Mouse (Mus musculus) ZHBTc4 (cell line): ENCODE measurements at regions not wholly inside any gene's neighbourhood (a gene's known extent, or its start where the extent isn't known, plus 50 kb on each side); places are given as distances from the start of the nearest gene placed in this dataset.

ENCODE experiments used
- DNase-seq: peaks from one replicate; pipeline ENCODE4 v3.0.0-alpha.2; 2011; ENCODE audit warnings: low read depth, low spot score

GRCm38 (mm10) chr16:47754671-47755070 is 528.9 kb upstream of the Dppa4 start:
- no peak for DNase-seq

GRCm38 (mm10) chr16:47758296-47758695 is 525.2 kb upstream of the Dppa4 start:
- no peak for DNase-seq

- peak; percentile 58 for DNase-seq
Measured at GRCm38 (mm10) chr16:47765742-47766141, 517.8 kb upstream of the Dppa4 start.

- no peak for DNase-seq
Measured at GRCm38 (mm10) chr16:47788515-47788914, 495.0 kb upstream of the Dppa4 start.

GRCm38 (mm10) chr16:47790666-47791065 is 492.9 kb upstream of the Dppa4 start:
- DNase-seq = no peak

- DNase-seq = no peak
Measured at GRCm38 (mm10) chr16:47791456-47791855, 492.1 kb upstream of the Dppa4 start.

GRCm38 (mm10) chr16:47798838-47799237 is 484.7 kb upstream of the Dppa4 start:
- DNase-seq = no peak

- DNase-seq = no peak
Measured at GRCm38 (mm10) chr16:47843169-47843568, 440.4 kb upstream of the Dppa4 start.

GRCm38 (mm10) chr16:47851631-47852030 is 431.9 kb upstream of the Dppa4 start:
- DNase-seq = no peak

- DNase-seq = no peak
Measured at GRCm38 (mm10) chr16:47859840-47860239, 423.7 kb upstream of the Dppa4 start.

- no peak for DNase-seq
Measured at GRCm38 (mm10) chr16:47875258-47875657, 408.3 kb upstream of the Dppa4 start.

GRCm38 (mm10) chr16:47883476-47883875 is 400.1 kb upstream of the Dppa4 start:
- no peak for DNase-seq

- no peak for DNase-seq
Measured at GRCm38 (mm10) chr16:47887019-47887418, 396.5 kb upstream of the Dppa4 start.

GRCm38 (mm10) chr16:47900785-47901184 is 382.7 kb upstream of the Dppa4 start:
- DNase-seq = no peak

GRCm38 (mm10) chr16:47938000-47938399 is 345.5 kb upstream of the Dppa4 start:
- DNase-seq = no peak
